Mouse (Mus musculus) intestine, postnatal 0 days (tissue): ENCODE measurements around the gene Pitpnm2. TPM values are rescaled to one million over a fixed set of nuclear protein-coding genes. Genes with fewer than 3 reads are reported as not detected.
A peak's percentile ranks its signal among the peaks of the same experiment; 100 is the strongest.

ENCODE experiments used
- ATAC-seq: fragments of 200-750 bp; cut with Nextera tagmentation; 2 replicates; pipeline ENCODE4 v1.8.0; 2017; ENCODE audit warnings: mild to moderate bottlenecking, moderate TSS enrichment, moderate library complexity
- H3K27ac ChIP-seq: fragments of 300-500 bp; sonication (generic); 2 replicates; pipeline ENCODE4 v1.5.1; 2014; ENCODE audit warnings: mild to moderate bottlenecking, low read depth, low read length, moderate library complexity
- H3K27me3 ChIP-seq: fragments of 300-500 bp; sonication (generic); replicated peaks from 2 replicates; pipeline ENCODE4 v1.6.1; 2014; ENCODE audit warnings: low read length, mixed read lengths; ENCODE audit not compliant: control insufficient read depth, insufficient read depth
- H3K36me3 ChIP-seq: fragments of 300-500 bp; sonication (generic); 2 replicates; pipeline ENCODE4 v1.6.1; 2014; ENCODE audit warnings: mild to moderate bottlenecking, moderate library complexity; ENCODE audit not compliant: control insufficient read depth, insufficient read depth
- H3K4me1 ChIP-seq: fragments of 300-500 bp; sonication (generic); replicated peaks from 2 replicates; pipeline ENCODE4 v1.6.1; 2014; ENCODE audit warnings: antibody characterized with exemption, low read length, mixed read lengths; ENCODE audit not compliant: control insufficient read depth, insufficient read depth
- H3K4me2 ChIP-seq: fragments of 300-500 bp; sonication (generic); replicated peaks from 2 replicates; pipeline ENCODE4 v1.6.1; 2014; ENCODE audit warnings: low read depth, mild to moderate bottlenecking, moderate library complexity
- H3K4me3 ChIP-seq: fragments of 300-500 bp; sonication (generic); 2 replicates; pipeline ENCODE4 v1.5.1; 2014; ENCODE audit warnings: low read depth, low read length
- H3K9ac ChIP-seq: fragments of 300-500 bp; sonication (generic); 2 replicates; pipeline ENCODE4 v1.6.1; 2014; ENCODE audit warnings: mild to moderate bottlenecking, low read depth, low read length
- H3K9me3 ChIP-seq: fragments of 300-500 bp; sonication (generic); 2 replicates; pipeline ENCODE4 v1.6.1; 2016; ENCODE audit warnings: mixed run types; ENCODE audit not compliant: control insufficient read depth
- CTCF ChIP-seq: sonication (generic); IDR thresholded peaks from 2 replicates; pipeline ENCODE4 v1.5.1; 2016; ENCODE audit warnings: low read depth, mild to moderate bottlenecking, control low read depth, antibody characterized with exemption, moderate library complexity
- WGBS: fragments of 180-500 bp; shearing (Covaris S2); extraction: QIAGEN DNeasy Blood & Tissue Kit; methylation state at CpG from one replicate; pipeline ENCODE4 v1.1.7; 2014; 5-methylcytosine and 5-hydroxymethylcytosine counted together
- polyA plus RNA-seq: library from polyadenylated mRNA; unstranded; fragments of >200 nt; fragmentation: Nextera tagmentation; extraction: Ambion mirVana; gene quantifications from 2 replicates; pipeline ENCODE4 v1.2.1, GENCODE M21; 2015

The Pitpnm2 gene
- polyA plus RNA-seq, 1 experiment from 2014 or later: 1.5 TPM

DNA sequence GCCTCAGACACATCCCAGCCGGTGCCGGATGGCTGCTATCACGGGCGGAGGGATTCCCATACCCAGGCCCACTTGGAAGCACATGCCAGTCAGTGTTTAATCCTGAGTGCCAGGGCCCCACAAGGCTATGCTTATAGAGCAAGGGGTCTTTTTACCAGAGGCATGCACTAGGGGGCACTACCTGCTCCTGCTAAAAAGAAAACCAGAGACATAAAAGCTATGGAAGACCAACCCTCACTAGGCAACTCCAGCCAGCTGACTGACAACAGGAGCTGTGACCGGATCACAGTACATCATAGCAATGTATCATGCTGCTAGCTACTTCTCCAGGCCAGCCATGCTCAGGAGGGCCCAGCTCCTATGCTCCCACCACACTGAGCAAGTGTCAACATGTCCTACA lies 87.0 kb downstream of the Pitpnm2 start:
- Histone ChIP-seq H3K4me3 (no peak overlapping the region), H3K4me1 (no peaks in the 10 kb centered on the region), H3K9me3 (no peaks in the 10 kb centered on the region), H3K36me3 (no peaks in the 10 kb centered on the region), H3K27ac (no peak overlapping the region), H3K27me3 (no peaks in the 10 kb centered on the region), H3K4me2 (no peak overlapping the region), H3K9ac (no peak overlapping the region)
- peak; percentile 80 for TF ChIP-seq CTCF
- no peak for ATAC-seq
- 65% methylated on average over 5 of the region's 5 CpGs for WGBS

GRCm38 (mm10) chr5:124161831-124162230 lies 87.7 kb downstream of the Pitpnm2 start:
- H3K4me1 ChIP-seq: no peaks in the 10 kb centered on the region
- H3K36me3 ChIP-seq: no peaks in the 10 kb centered on the region
- no peak overlapping the region for H3K4me2 ChIP-seq
- H3K27ac ChIP-seq: no peak overlapping the region
- no peak overlapping the region for H3K9ac ChIP-seq
- no peaks in the 10 kb centered on the region for H3K27me3 ChIP-seq
- WGBS: 48% methylated on average over 10 of the region's 10 CpGs
- no peak for ATAC-seq
- no peak for TF ChIP-seq CTCF
- H3K4me3 ChIP-seq: no peak overlapping the region
- H3K9me3 ChIP-seq: no peaks in the 10 kb centered on the region

- Histone ChIP-seq H3K27me3 (no peaks in the 10 kb centered on the region), H3K9ac (no peak overlapping the region), H3K9me3 (no peaks in the 10 kb centered on the region), H3K36me3 (no peaks in the 10 kb centered on the region), H3K4me2 (0 out of 2 replicates have a peak overlapping the region, but pooled peaks have one; percentile 21), H3K27ac (no peak overlapping the region), H3K4me1 (no peaks in the 10 kb centered on the region), H3K4me3 (no peak overlapping the region)
- no peak for TF ChIP-seq CTCF
- WGBS: 22% methylated on average over 7 of the region's 7 CpGs
- ATAC-seq: no peak
Observed at GRCm38 (mm10) chr5:124159453-124159852, 90.1 kb downstream of the Pitpnm2 start.

GRCm38 (mm10) chr5:124158305-124158704 lies 91.3 kb downstream of the Pitpnm2 start:
- H3K4me1 ChIP-seq: no peaks in the 10 kb centered on the region
- H3K9ac ChIP-seq: no peak overlapping the region
- whole genome bisulfite sequencing: 64% methylated on average over 4 of the region's 4 CpGs
- no peaks in the 10 kb centered on the region for H3K27me3 ChIP-seq
- no peak for TF ChIP-seq CTCF
- H3K9me3 ChIP-seq: no peaks in the 10 kb centered on the region
- H3K4me3 ChIP-seq: no peak overlapping the region
- no peaks in the 10 kb centered on the region for H3K36me3 ChIP-seq
- no peak overlapping the region for H3K4me2 ChIP-seq
- ATAC-seq: no peak
- no peak overlapping the region for H3K27ac ChIP-seq

- Histone ChIP-seq H3K4me3 (no peak overlapping the region), H3K4me2 (no peak overlapping the region), H3K27ac (no peak overlapping the region), H3K36me3 (no peaks in the 10 kb centered on the region), H3K9ac (no peak overlapping the region), H3K4me1 (no peaks in the 10 kb centered on the region), H3K27me3 (no peaks in the 10 kb centered on the region), H3K9me3 (no peaks in the 10 kb centered on the region)
- no peak for ATAC-seq
- WGBS: 70% methylated on average over 5 of the region's 5 CpGs
- TF ChIP-seq CTCF: no peak
Observed at GRCm38 (mm10) chr5:124155943-124156342, 93.6 kb downstream of the Pitpnm2 start.

DNA sequence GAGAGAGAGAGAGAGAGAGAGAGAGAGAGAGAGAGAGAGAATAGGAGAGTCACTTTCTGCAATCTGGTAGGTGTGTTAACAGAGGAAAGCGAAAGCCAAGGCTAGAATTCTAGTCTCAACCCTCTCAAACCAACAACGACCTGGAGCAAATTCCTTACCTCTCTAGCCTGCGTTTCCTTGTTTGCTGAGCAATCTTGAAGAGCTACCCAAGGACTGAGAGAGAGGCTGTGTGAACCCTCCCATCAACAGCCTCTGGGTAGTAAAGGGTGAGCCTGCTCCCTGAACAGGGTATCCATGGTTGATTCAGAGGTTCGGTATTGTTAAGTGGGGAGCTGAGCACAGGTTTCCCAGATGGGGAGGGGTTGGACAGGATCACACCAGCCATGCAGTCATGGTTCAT lies 96.8 kb downstream of the Pitpnm2 start:
- Histone ChIP-seq H3K27me3 (no peaks in the 10 kb centered on the region), H3K36me3 (no peaks in the 10 kb centered on the region), H3K27ac (no peak overlapping the region), H3K4me3 (no peak overlapping the region), H3K9ac (no peak overlapping the region), H3K4me1 (no peaks in the 10 kb centered on the region), H3K4me2 (no peak overlapping the region), H3K9me3 (no peaks in the 10 kb centered on the region)
- WGBS: 54% methylated on average over 4 of the region's 4 CpGs
- TF ChIP-seq CTCF: no peak
- ATAC-seq: no peak

DNA sequence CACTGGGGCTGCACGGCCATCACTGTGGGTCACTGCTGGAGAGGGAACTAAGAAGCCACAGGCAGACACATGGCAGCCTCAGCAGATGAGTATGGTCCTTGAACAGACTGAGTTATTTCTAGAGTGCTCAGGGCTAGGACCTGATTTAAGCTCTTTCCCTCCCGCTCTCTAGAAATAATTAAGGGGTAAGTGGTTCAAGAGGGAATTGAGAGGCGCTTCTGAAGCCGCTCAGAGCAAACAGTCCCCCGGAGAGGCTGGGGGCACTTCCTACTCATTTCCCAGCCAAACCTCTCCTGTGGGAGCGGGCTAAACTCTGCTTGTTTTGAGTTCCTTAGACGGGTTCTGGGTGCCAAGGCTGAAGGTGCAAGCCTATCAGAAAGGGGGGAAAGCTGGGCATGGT lies 98.7 kb downstream of the Pitpnm2 start:
- Histone ChIP-seq H3K27ac (no peak overlapping the region), H3K4me2 (no peak overlapping the region), H3K9me3 (no peaks in the 10 kb centered on the region), H3K4me3 (no peak overlapping the region), H3K36me3 (no peaks in the 10 kb centered on the region), H3K27me3 (no peaks in the 10 kb centered on the region), H3K4me1 (no peaks in the 10 kb centered on the region), H3K9ac (no peak overlapping the region)
- WGBS: 81% methylated on average over 7 of the region's 7 CpGs
- no peak for TF ChIP-seq CTCF
- no peak for ATAC-seq
